Mouse (Mus musculus) MEL (cell line): ENCODE measurements around the gene B4galnt3. TPM values are rescaled to one million over a fixed set of nuclear protein-coding genes. Genes with fewer than 3 reads are reported as not detected.
"Not testable (repeated sequence)": the region's sequence is repeated elsewhere in the genome, so short reads cannot be mapped to it uniquely, and the experiment has no call there.

Experiments used
- DNase-seq: peaks from one replicate; pipeline ENCODE4 v3.0.0; 2011; ENCODE audit warnings: low read depth, low spot score
- H3K27ac ChIP-seq: 2 replicates; pipeline ENCODE4 v1.5.1; 2012; ENCODE audit warnings: low read depth, mild to moderate bottlenecking, control low read depth, low read length, moderate library complexity; ENCODE audit not compliant: control insufficient read depth
- H3K27me3 ChIP-seq, 2 experiments: fragments of 150-350 bp in 1 of 2; sonication (generic) in 1 of 2; 2 replicates each; pipeline ENCODE4 v1.6.1; 2012; ENCODE audit warnings: low read length in 2 of 2, mild to moderate bottlenecking in 2 of 2, improper control_type of control experiment in 1 of 2, moderate library complexity in 1 of 2; ENCODE audit not compliant: insufficient read depth in 2 of 2, control insufficient read depth in 1 of 2
- H3K36me3 ChIP-seq, 2 experiments: 2 replicates each; pipeline ENCODE4 v1.6.1; 2012 to 2014; ENCODE audit warnings: low read length in 2 of 2, improper control_type of control experiment in 1 of 2, inconsistent platforms in 1 of 2, mild to moderate bottlenecking in 1 of 2; ENCODE audit not compliant: insufficient read depth in 2 of 2, control insufficient read depth in 1 of 2
- H3K4me1 ChIP-seq, 2 experiments: fragments of 150-350 bp in 1 of 2; sonication (generic) in 1 of 2; 2 replicates each; pipeline ENCODE4 v1.6.1; 2012; ENCODE audit warnings: low read length in 2 of 2, improper control_type of control experiment in 1 of 2, mild to moderate bottlenecking in 1 of 2; ENCODE audit not compliant: insufficient read depth in 2 of 2, control insufficient read depth in 1 of 2
- H3K4me3 ChIP-seq, 2 experiments: fragments of 150-350 bp in 1 of 2; sonication (generic) in 1 of 2; 2 replicates each; pipeline ENCODE4 v1.5.1; 2012; ENCODE audit warnings: low read depth in 2 of 2, low read length in 2 of 2, mild to moderate bottlenecking in 2 of 2, moderate library complexity in 2 of 2, control low read depth in 1 of 2, improper control_type of control experiment in 1 of 2; ENCODE audit not compliant: control insufficient read depth in 1 of 2, insufficient read depth in 1 of 2
- H3K79me2 ChIP-seq: 2 replicates; pipeline ENCODE4 v1.6.1; 2012; ENCODE audit warnings: mild to moderate bottlenecking, low read length, moderate library complexity; ENCODE audit not compliant: control insufficient read depth, poor library complexity, insufficient read depth
- H3K9ac ChIP-seq: 2 replicates; pipeline ENCODE4 v1.6.1; 2012; ENCODE audit warnings: low read depth, mild to moderate bottlenecking, control low read depth, low read length, moderate library complexity; ENCODE audit not compliant: control insufficient read depth, poor library complexity, severe bottlenecking
- H3K9me3 ChIP-seq: fragments of 150-350 bp; sonication (generic); replicated peaks from 2 replicates; pipeline ENCODE4 v1.6.1; 2012; ENCODE audit warnings: mild to moderate bottlenecking, low read length, improper control_type of control experiment, moderate library complexity; ENCODE audit not compliant: insufficient read depth
- CTCF ChIP-seq, 3 experiments: IDR thresholded peaks in 2 of 3; conservative IDR thresholded peaks in 1 of 3; 2 replicates each; pipeline ENCODE4 v1.5.1; 2011 to 2012; ENCODE audit warnings: low read length in 3 of 3, low read depth in 2 of 3, mild to moderate bottlenecking in 2 of 3, improper control_type of control experiment in 1 of 3, inconsistent platforms in 1 of 3, mixed read lengths in 1 of 3, moderate library complexity in 1 of 3; ENCODE audit not compliant: control insufficient read depth in 1 of 3, insufficient read depth in 1 of 3, poor library complexity in 1 of 3, severe bottlenecking in 1 of 3
- E2F4 ChIP-seq: IDR thresholded peaks from 2 replicates; pipeline ENCODE4 v1.6.1; 2011; ENCODE audit warnings: low read depth, low read length, improper control_type of control experiment, borderline replicate concordance
- ELF1 ChIP-seq: IDR thresholded peaks from 2 replicates; pipeline ENCODE4 v1.6.1; 2014; ENCODE audit warnings: low read depth, mild to moderate bottlenecking, inconsistent platforms, low read length, improper control_type of control experiment, moderate library complexity
- EP300 ChIP-seq, 2 experiments: IDR thresholded peaks; 2 replicates each; pipeline ENCODE4 v1.6.1; 2011; ENCODE audit warnings: improper control_type of control experiment in 2 of 2, low read length in 2 of 2, low read depth in 1 of 2, mild to moderate bottlenecking in 1 of 2
- HCFC1 ChIP-seq: IDR thresholded peaks from 2 replicates; pipeline ENCODE4 v1.6.1; 2012; ENCODE audit warnings: low read depth, mild to moderate bottlenecking, inconsistent platforms, low read length, improper control_type of control experiment, moderate library complexity
- JUND ChIP-seq: IDR thresholded peaks from 2 replicates; pipeline ENCODE4 v1.6.1; 2011; ENCODE audit warnings: low read depth, mild to moderate bottlenecking, improper control_type of control experiment, low read length
- KAT2A ChIP-seq: conservative IDR thresholded peaks from 2 replicates; pipeline ENCODE4 v1.6.1; 2012; ENCODE audit warnings: low read depth, low read length, improper control_type of control experiment, inconsistent platforms
- MYB ChIP-seq: IDR thresholded peaks from 2 replicates; pipeline ENCODE4 v1.6.1; 2011; ENCODE audit warnings: mild to moderate bottlenecking, low read depth, low read length, improper control_type of control experiment
- NRF1 ChIP-seq: IDR thresholded peaks from 2 replicates; pipeline ENCODE4 v1.6.1; 2014; ENCODE audit warnings: low read depth, mild to moderate bottlenecking, inconsistent platforms, low read length, improper control_type of control experiment, moderate library complexity; ENCODE audit not compliant: poor library complexity, insufficient read depth, severe bottlenecking
- POLR2A ChIP-seq, 2 experiments: IDR thresholded peaks; 2 replicates each; pipeline ENCODE4 v1.6.1; 2011 to 2012; ENCODE audit warnings: low read length in 2 of 2, mild to moderate bottlenecking in 2 of 2, control low read depth in 1 of 2, improper control_type of control experiment in 1 of 2, low read depth in 1 of 2, moderate library complexity in 1 of 2; ENCODE audit not compliant: control insufficient read depth in 1 of 2, insufficient read depth in 1 of 2, poor library complexity in 1 of 2
- RAD21 ChIP-seq: IDR thresholded peaks from 2 replicates; pipeline ENCODE4 v1.6.1; 2011; ENCODE audit warnings: mild to moderate bottlenecking, low read depth, low read length, improper control_type of control experiment
- RCOR1 ChIP-seq: IDR thresholded peaks from 2 replicates; pipeline ENCODE4 v1.6.1; 2012; ENCODE audit warnings: low read depth, mild to moderate bottlenecking, inconsistent platforms, low read length, improper control_type of control experiment
- SIN3A ChIP-seq: IDR thresholded peaks from 2 replicates; pipeline ENCODE4 v1.6.1; 2012; ENCODE audit warnings: low read length, improper control_type of control experiment, inconsistent platforms
- SMC3 ChIP-seq: IDR thresholded peaks from 2 replicates; pipeline ENCODE4 v1.6.1; 2011; ENCODE audit warnings: low read depth, low read length, improper control_type of control experiment
- TCF12 ChIP-seq: IDR thresholded peaks from 2 replicates; pipeline ENCODE4 v1.6.1; 2014; ENCODE audit warnings: low read depth, mild to moderate bottlenecking, inconsistent platforms, low read length, improper control_type of control experiment, moderate library complexity
- UBTF ChIP-seq: IDR thresholded peaks from 2 replicates; pipeline ENCODE4 v1.6.1; 2012; ENCODE audit warnings: low read depth, mild to moderate bottlenecking, inconsistent platforms, low read length, improper control_type of control experiment, moderate library complexity, borderline replicate concordance; ENCODE audit not compliant: insufficient read depth
- USF2 ChIP-seq, 2 experiments: IDR thresholded peaks; 2 replicates each; pipeline ENCODE4 v1.6.1; 2011 to 2012; ENCODE audit warnings: improper control_type of control experiment in 2 of 2, low read length in 2 of 2, borderline replicate concordance in 1 of 2, inconsistent platforms in 1 of 2, low read depth in 1 of 2, mild to moderate bottlenecking in 1 of 2; ENCODE audit not compliant: insufficient read depth in 1 of 2
- ZC3H11A ChIP-seq: IDR thresholded peaks from 2 replicates; pipeline ENCODE4 v1.6.1; 2012; ENCODE audit warnings: low read depth, mild to moderate bottlenecking, inconsistent platforms, low read length, improper control_type of control experiment
- polyA plus RNA-seq, 2 experiments: library from polyadenylated mRNA; stranded (reverse) in 1 of 2; unstranded in 1 of 2; fragments of >175 nt in 1 of 2; fragments of >200 nt in 1 of 2; gene quantifications; 2 replicates each; pipeline versions ENCODE4 v1.2.1 to v1.2.4; 2012; ENCODE audit warnings: low replicate concordance in 2 of 2, low read depth in 1 of 2; ENCODE audit not compliant: insufficient read length in 2 of 2, insufficient read depth in 1 of 2, missing spikeins in 1 of 2
- total RNA-seq: library from RNA; depleted of rRNA; stranded (reverse); fragments of 300-350 nt; gene quantifications from 2 replicates; pipeline ENCODE4 v1.2.3, GENCODE M21; 2012

Gene B4galnt3
- total and polyA plus RNA-seq, 3 experiments: 1.3 to 1.5 TPM; not detected in 1

DNA sequence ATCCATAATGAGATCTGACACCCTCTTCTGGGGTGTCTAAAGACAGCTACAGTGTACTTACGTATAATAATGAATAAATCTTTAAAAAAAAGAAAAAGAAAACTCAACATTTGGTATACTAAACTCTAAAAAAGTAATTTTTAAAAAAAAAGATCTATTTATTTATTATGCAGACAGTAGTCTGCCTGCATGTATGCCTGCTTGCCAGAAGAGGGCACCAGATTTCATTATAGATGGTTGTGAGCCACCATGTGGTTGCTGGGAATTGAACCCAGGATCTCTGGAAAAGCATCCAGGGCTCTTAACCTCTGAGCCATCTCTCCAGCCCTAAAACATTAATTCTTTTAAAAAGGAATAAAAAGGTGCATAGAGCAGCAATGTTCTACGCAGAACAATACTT is 2.2 kb upstream of the B4galnt3 start:
- H3K4me3 ChIP-seq, H3K9me3 ChIP-seq, H3K4me1 ChIP-seq, H3K9ac ChIP-seq, H3K36me3 ChIP-seq, H3K27me3 ChIP-seq, H3K79me2 ChIP-seq, H3K27ac ChIP-seq: not testable (repeated sequence)
- DNase-seq: peak; percentile 14
- peak; percentile 19; the same call in 1 of the 2 replicates for TF ChIP-seq RAD21
- TF ChIP-seq CTCF (IDR thresholded peaks at IDR 0.05 in 2 of 3, conservative IDR thresholded peaks at IDR 0.05 in 1 of 3; ENCODE audit: control insufficient read depth in 1 of 3, insufficient read depth in 1 of 3, low read depth in 2 of 3, low read length in 3 of 3, poor library complexity in 1 of 3, severe bottlenecking in 1 of 3): peak; percentile 11 to 51 (median 43); a peak in 5 of 6 replicates
- TF ChIP-seq SMC3: peak; percentile 37

DNA sequence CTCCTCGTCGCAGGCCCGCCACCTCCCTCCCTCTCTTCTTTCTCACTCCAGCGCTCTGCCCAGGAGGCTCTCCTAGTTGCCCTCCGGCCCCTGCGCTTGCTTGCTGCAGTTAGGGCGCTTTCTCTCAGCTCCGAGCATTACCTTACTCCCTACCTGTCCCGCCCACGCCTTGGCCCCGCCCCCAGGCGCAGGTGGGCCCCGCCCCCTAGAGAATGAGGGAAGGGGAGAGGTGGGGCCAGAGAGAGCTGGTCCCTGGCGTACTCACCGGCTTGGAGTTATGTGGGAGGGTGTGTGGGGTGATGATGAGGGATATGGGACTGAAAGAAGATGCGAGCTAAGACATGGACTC is 400 bp upstream of the B4galnt3 start:
- Histone ChIP-seq H3K4me1 (no peaks in the 10 kb centered on the region), H3K79me2 (no peaks in the 10 kb centered on the region), H3K27me3 (peaks cover 0 to 2% of the 10 kb centered on the region in 2 experiments; a peak in 2 of 4 replicates), H3K27ac (no peak overlapping the region), H3K9me3 (no peaks in the 10 kb centered on the region), H3K4me3 (no peak overlapping the region), H3K36me3 (no peaks in the 10 kb centered on the region), H3K9ac (no peak overlapping the region)
- no peak for TF ChIP-seq MYB
- TF ChIP-seq POLR2A (IDR thresholded peaks at IDR 0.05; ENCODE audit: control insufficient read depth in 1 of 2, insufficient read depth in 1 of 2, low read depth in 1 of 2, low read length in 2 of 2, poor library complexity in 1 of 2): no peak
- no peak for TF ChIP-seq SIN3A
- no peak for TF ChIP-seq USF2 (IDR thresholded peaks at IDR 0.05; ENCODE audit: borderline replicate concordance in 1 of 2, insufficient read depth in 1 of 2, low read depth in 1 of 2, low read length in 2 of 2)
- TF ChIP-seq HCFC1: no peak
- TF ChIP-seq UBTF: no peak
- TF ChIP-seq KAT2A: no peak
- no peak for TF ChIP-seq ELF1
- no peak for TF ChIP-seq RAD21
- DNase-seq: no peak

DNA sequence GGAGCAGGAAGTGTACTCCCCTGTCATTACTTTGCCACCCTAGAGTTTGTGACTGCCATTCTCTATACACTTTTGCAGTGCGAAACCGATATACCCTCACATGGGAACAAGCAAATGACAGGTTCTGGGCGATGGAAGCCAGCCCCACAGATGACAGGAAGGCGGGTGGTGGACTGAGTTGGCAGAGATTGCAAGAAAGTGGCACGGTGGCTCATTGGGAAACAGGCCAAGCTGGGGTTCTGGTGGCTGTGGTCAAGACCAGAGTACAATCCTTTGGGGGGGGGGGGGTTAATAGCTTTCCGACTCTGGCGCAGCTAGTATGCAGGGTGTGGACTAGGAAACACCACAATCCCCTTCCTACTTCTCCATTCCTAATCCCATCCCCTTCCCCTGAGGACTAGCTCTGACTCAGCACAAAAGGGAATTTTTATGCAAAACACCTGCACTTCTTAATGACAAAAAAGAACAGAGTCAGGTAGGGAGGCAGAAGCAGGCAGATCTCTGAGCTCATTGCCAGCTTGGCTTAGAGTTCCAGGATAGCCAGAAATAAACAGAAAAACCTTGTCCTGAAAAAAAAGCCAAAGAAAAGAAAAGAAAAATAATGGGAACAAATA is 2.9 kb downstream of the B4galnt3 start:
- DNase-seq: no peak
- Histone ChIP-seq H3K79me2 (no peaks in the 10 kb centered on the region), H3K4me1 (no peaks in the 10 kb centered on the region), H3K27ac (no peak overlapping the region), H3K27me3 (peaks cover 6 to 8% of the 10 kb centered on the region in 2 experiments), H3K9me3 (no peaks in the 10 kb centered on the region), H3K36me3 (no peaks in the 10 kb centered on the region), H3K4me3 (no peak overlapping the region), H3K9ac (no peak overlapping the region)
- no peak for TF ChIP-seq TCF12
- no peak for TF ChIP-seq NRF1
- no peak for TF ChIP-seq ZC3H11A
- TF ChIP-seq SMC3: no peak
- no peak for TF ChIP-seq JUND
- TF ChIP-seq SIN3A: no peak
- TF ChIP-seq HCFC1: no peak
- TF ChIP-seq RCOR1: no peak
- no peak for TF ChIP-seq EP300 (IDR thresholded peaks at IDR 0.05; ENCODE audit: low read depth in 1 of 2, low read length in 2 of 2)
- no peak for TF ChIP-seq E2F4
- TF ChIP-seq CTCF (IDR thresholded peaks at IDR 0.05 in 2 of 3, conservative IDR thresholded peaks at IDR 0.05 in 1 of 3; ENCODE audit: control insufficient read depth in 1 of 3, insufficient read depth in 1 of 3, low read depth in 2 of 3, low read length in 3 of 3, poor library complexity in 1 of 3, severe bottlenecking in 1 of 3): no peak
- TF ChIP-seq POLR2A (IDR thresholded peaks at IDR 0.05; ENCODE audit: control insufficient read depth in 1 of 2, insufficient read depth in 1 of 2, low read depth in 1 of 2, low read length in 2 of 2, poor library complexity in 1 of 2): no peak
